Mouse (Mus musculus): ENCODE data around the gene Ctnna3. TPM values are rescaled to one million over a fixed set of nuclear protein-coding genes. Genes with fewer than 3 reads are reported as not detected.
"Not testable (repeated sequence)": the region's sequence is repeated elsewhere in the genome, so short reads cannot be mapped to it uniquely, and the experiment has no call there.

Ctnna3 gene
- not detected for polyA plus RNA-seq (2021)

DNA sequence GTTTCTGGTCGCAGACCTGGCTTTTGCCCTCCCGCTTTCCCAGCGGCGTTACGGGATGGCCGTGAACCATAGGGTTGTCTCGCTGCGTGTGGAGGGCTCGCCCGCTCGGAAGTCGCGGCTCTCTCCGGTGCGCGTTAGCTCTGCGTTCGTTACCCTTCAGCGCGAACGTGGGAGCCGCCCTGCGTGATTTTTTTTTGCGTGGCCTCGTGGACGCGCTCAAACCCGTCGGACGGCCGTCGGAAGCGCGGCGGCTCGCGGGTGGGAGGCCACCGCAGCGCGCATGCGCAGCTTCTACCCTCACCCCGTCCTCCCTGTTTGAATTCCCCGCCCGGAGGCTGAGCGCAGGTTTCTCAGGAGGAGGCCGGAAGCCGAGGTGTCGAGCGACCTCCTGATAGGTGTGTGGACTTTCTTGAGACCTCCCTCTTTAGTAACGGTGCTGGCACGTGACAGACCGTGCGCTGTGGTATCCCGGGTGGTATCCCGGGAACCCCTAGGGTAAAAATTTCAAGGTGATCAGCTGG is at the start of gene Ctnna3:
TSS of gene Ctnna3 (plus strand) at position 314 of the 521 bp plus-strand sequence.
- TF ChIP-seq CTCF (IDR thresholded peaks at IDR 0.05), result no peak
- ATAC-seq (peak; percentile 92), DNase-seq (ENCODE audit: low read depth, low spot score) (peak; percentile 62)
- in situ Hi-C loops (cut with MboI; ENCODE audit: low pct_unique_long_range_greater_than_20kb), result loop anchor here (5.0 kb wide), 1 partner anchor 47 kb away; no protein-coding TSS in a partner anchor
- POLR2A ChIA-PET, result interaction anchor here (0.6 to 1.1 kb wide), 3 partner anchors 9 to 460 kb away, joined by 3 to 4 read pairs (median 3); no protein-coding TSS in a partner anchor
- CTCF ChIA-PET, result interaction anchor here (1.5 kb wide), 1 partner anchor 31 kb away, joined by 4 read pairs; no protein-coding TSS in a partner anchor
- H3K27me3 ChIP-seq, result no peaks in the 10 kb centered on the region

DNA sequence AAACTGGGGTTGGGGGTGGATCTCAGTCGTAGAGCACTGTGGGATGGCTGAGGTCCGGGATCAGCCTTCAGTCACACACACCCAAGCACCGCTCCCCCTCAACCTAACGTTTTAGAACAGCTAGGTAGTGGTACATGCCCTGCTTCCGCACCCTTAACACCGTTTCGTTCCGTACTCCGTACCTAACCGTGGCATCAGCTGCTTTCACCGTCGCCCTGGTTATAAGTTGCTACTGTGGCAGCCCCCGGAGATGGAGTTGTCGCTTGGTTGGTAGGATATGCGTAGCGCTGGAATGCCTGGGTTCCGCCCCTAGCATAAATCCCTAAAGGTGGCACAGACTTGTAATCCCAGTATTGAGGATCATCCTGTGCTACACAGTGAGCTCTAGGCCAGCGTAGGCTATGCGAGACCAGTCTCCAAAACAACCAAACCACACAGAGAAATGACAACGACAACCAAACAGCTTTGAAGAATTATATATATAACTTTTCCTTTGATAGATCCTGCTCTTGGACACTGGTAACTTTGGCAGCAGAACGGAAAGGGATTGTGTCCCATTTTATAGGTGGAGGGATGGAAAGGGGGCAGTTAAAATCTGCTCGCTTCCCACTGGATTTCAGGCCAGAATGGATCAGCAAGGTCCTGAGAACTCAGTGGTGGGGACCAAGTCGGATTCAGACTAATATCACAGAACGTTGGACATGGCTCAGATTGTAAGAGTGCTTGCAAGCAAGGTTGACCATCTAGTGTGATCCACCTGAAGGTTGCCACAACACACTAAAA is 48.2 kb upstream of the Ctnna3 start, which contains the start of gene Sirt1:
TSS of gene Sirt1 (minus strand) at position 207 of the 783 bp plus-strand sequence.
- ChIA-PET CTCF (interaction anchor here (0.8 to 2.2 kb wide), 8 partner anchors 21 to 231 kb away, joined by 3 to 12 read pairs (median 4); no protein-coding TSS in a partner anchor), POLR2A (interaction anchor here (1.4 kb wide), 1 partner anchor 14 kb away, joined by 3 read pairs; no protein-coding TSS in a partner anchor)
- TF ChIP-seq CTCF (IDR thresholded peaks at IDR 0.05), result no peak
- H3K27me3 ChIP-seq, result no peaks in the 10 kb centered on the region
- DNase-seq (ENCODE audit: low read depth, low spot score) (no peak), ATAC-seq (no peak)
- in situ Hi-C loops (cut with MboI; ENCODE audit: low pct_unique_long_range_greater_than_20kb), result loop anchor here (5.0 kb wide), 1 partner anchor 229 kb away; no protein-coding TSS in a partner anchor

GRCm38 (mm10) chr10:63382372-63383279 is 47.3 kb upstream of the Ctnna3 start, which contains the start of gene Dnajc12:
Dnajc12 (plus strand) TSS chr10:63382443.
- CTCF ChIA-PET, result interaction anchor here (0.6 to 2.2 kb wide), 16 partner anchors 14 to 232 kb away, joined by 3 to 12 read pairs (median 3); partner anchors contain the start of gene Mypn
- POLR2A ChIA-PET, result interaction anchor here (0.6 to 1.4 kb wide), 4 partner anchors 14 to 561 kb away, joined by 3 to 7 read pairs (median 4); no protein-coding TSS in a partner anchor
- in situ Hi-C loops (cut with MboI; ENCODE audit: low pct_unique_long_range_greater_than_20kb), result loop anchor here (5.0 kb wide), 1 partner anchor 230 kb away; no protein-coding TSS in a partner anchor

GRCm38 (mm10) chr10:63385897-63386296 is 44.0 kb upstream of the Ctnna3 start:
- H3K27me3 ChIP-seq; DNase-seq (ENCODE audit: low read depth, low spot score); POLR2A ChIA-PET; ATAC-seq; in situ Hi-C loops (cut with MboI; ENCODE audit: low pct_unique_long_range_greater_than_20kb): not testable (repeated sequence)
- CTCF ChIA-PET, result interaction anchor here (1.3 kb wide), 1 partner anchor 12 kb away, joined by 3 read pairs; no protein-coding TSS in a partner anchor

More at GRCm38 (mm10) chr10:63382372-63383279, 47.3 kb upstream of the Ctnna3 start, which contains the start of gene Dnajc12:
- DNase-seq (ENCODE audit: low read depth, low spot score) (peak; percentile 73), ATAC-seq (peak; percentile 91)
- TF ChIP-seq CTCF (IDR thresholded peaks at IDR 0.05), result peak; percentile 81
- H3K27me3 ChIP-seq, result no peaks in the 10 kb centered on the region

DNA sequence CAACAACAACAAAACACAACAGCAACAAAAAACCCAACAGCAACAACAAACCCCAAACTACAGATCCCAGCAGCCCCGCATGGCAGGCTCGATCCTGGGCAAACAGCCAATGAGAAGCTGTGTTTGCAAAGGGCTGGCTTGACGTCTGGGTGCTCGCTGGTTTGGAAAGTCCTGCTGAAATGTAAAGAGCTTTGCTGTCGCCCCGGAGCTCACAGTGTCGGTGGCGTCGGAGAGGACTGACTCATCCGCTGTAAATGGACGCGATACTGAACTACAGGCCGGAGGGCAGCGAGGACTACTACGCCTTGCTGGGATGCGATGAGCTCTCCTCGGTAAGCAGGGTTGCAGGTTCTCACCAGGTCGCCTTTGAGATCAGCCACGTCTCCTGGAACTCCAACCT is 43.5 kb upstream of the Ctnna3 start:
- no peak for TF ChIP-seq CTCF (IDR thresholded peaks at IDR 0.05)
- ChIA-PET CTCF (interaction anchor here (0.9 to 1.3 kb wide), 2 partner anchors 9 to 11 kb away, joined by 3 read pairs; no protein-coding TSS in a partner anchor), POLR2A (interaction anchor here (0.5 kb wide), 1 partner anchor 36 kb away, joined by 4 read pairs; no protein-coding TSS in a partner anchor)
- in situ Hi-C loops (cut with MboI; ENCODE audit: low pct_unique_long_range_greater_than_20kb), result no loop called here
- DNase-seq (ENCODE audit: low read depth, low spot score) (no peak), ATAC-seq (peak; percentile 78)
- no peaks in the 10 kb centered on the region for H3K27me3 ChIP-seq

DNA sequence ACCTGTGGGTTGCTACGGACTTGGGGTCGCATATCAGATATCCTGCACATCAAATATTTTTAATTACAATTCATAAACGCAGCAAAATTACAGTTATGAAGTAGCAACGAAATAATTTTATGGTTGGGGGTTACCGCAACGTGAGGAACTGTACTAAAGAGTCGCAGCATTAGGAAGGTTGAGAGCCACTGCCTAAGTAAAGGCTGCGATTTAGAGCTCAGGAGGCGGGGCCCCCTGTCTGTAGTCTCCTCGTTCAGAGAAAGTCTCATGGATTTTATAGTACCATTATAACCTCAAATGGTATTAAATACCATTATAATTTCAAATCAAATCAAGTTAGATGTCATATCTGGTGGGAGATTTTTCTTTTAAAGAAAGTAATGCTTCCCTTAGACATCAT is 42.9 kb upstream of the Ctnna3 start:
- no peaks in the 10 kb centered on the region for H3K27me3 ChIP-seq
- in situ Hi-C loops (cut with MboI; ENCODE audit: low pct_unique_long_range_greater_than_20kb), result no loop called here
- CTCF ChIA-PET, result interaction anchor here (0.9 to 1.3 kb wide), 2 partner anchors 9 to 11 kb away, joined by 3 read pairs; no protein-coding TSS in a partner anchor
- POLR2A ChIA-PET, result interaction anchor here (0.5 kb wide), 1 partner anchor 36 kb away, joined by 4 read pairs; no protein-coding TSS in a partner anchor
- DNase-seq (ENCODE audit: low read depth, low spot score), result no peak
- ATAC-seq, result peak; percentile 37
- no peak for TF ChIP-seq CTCF (IDR thresholded peaks at IDR 0.05)

- no peaks in the 10 kb centered on the region for H3K27me3 ChIP-seq
- POLR2A ChIA-PET, result no interaction called here
- ATAC-seq, result no peak
Observed at GRCm38 (mm10) chr10:63388948-63389347, 41.0 kb upstream of the Ctnna3 start.

DNA sequence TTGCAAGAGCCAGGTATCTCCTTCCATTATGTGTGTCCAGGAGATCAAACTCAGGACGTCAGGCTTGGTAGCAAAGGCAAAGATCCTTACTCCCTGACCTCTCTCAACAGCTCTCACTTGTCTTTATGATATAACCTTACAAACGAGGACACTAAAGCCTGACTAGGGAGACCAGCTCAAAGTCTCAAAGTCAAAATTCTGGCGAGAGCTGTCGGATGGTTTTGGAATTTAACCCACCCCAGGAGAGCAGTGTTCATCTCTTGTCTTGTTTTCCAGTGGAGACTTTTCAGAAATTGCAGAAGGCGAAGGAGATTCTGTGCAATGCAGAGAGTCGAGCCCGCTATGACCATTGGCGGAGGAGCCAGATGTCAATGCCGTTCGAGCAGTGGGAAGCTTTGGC is 32.9 kb upstream of the Ctnna3 start:
- H3K27me3 ChIP-seq, result no peaks in the 10 kb centered on the region
- in situ Hi-C loops (cut with MboI; ENCODE audit: low pct_unique_long_range_greater_than_20kb), result no loop called here
- ChIA-PET CTCF (interaction anchor here (1.3 to 1.5 kb wide), 2 partner anchors 14 to 88 kb away, joined by 4 read pairs; no protein-coding TSS in a partner anchor), POLR2A (interaction anchor here (1.5 kb wide), 1 partner anchor 14 kb away, joined by 3 read pairs; the partner anchor contains the start of gene Dnajc12)
- no peak for TF ChIP-seq CTCF (IDR thresholded peaks at IDR 0.05)
- no peak for ATAC-seq
- no peak for DNase-seq (ENCODE audit: low read depth, low spot score)

More at GRCm38 (mm10) chr10:63388948-63389347, 41.0 kb upstream of the Ctnna3 start:
- in situ Hi-C loops (cut with MboI; ENCODE audit: low pct_unique_long_range_greater_than_20kb), result no loop called here
- TF ChIP-seq CTCF (IDR thresholded peaks at IDR 0.05), result no peak
- CTCF ChIA-PET, result interaction anchor here (1.5 kb wide), 1 partner anchor 10 kb away, joined by 5 read pairs; no protein-coding TSS in a partner anchor
- DNase-seq (ENCODE audit: low read depth, low spot score), result no peak

DNA sequence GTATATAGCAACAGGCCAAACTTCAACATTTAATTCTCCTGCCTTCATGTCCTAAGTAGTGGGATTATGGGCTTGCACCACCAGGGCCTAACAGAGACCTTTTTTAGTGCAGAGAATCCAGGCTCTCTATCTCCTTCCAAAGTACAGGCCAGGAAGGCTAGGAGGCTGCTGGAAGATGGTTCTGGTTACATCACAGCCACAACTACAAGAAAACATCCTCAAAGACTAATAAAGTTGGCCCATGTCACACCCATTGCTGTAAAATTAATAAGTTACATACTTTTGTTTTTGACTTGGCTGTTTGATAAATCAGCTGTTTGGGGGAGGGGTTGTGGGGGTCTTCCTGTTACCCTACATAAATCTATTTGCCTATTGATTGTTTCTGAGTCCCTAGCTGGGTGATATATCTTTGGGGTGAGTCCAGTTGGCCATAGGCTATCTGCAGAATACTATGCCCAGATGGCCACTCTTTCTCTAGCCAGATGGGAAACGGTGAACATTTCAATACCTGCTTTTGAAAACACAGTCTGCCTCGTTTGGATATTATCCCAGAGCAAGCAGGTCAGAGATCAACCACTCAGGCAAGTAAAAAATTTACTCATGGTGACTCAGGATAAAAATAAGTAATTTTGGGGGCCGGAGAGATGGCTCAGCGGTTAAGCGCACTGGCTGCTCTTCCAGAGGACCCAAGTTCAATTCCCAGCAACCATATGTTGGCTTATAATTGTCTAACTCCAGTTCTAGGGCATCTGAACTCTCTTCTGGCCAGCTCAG is 27.0 kb upstream of the Ctnna3 start:
- CTCF ChIA-PET, result no interaction called here
- no peak for TF ChIP-seq CTCF (IDR thresholded peaks at IDR 0.05)
- no peaks in the 10 kb centered on the region for H3K27me3 ChIP-seq
- ATAC-seq, result no peak
- in situ Hi-C loops (cut with MboI; ENCODE audit: low pct_unique_long_range_greater_than_20kb), result no loop called here
- POLR2A ChIA-PET, result no interaction called here
- DNase-seq (ENCODE audit: low read depth, low spot score), result no peak
